Mouse (Mus musculus) liver, embryonic 11.5 days (tissue): Measurements from ENCODE around the gene P2ry14. TPM values are rescaled to one million over a fixed set of nuclear protein-coding genes. Genes with fewer than 3 reads are reported as not detected.

Source experiments
- ATAC-seq: fragments of 200-750 bp; cut with Nextera tagmentation; replicated peaks from 2 replicates; pipeline ENCODE4 v1.8.0; 2017; ENCODE audit warnings: moderate number of reproducible peaks, mild to moderate bottlenecking, moderate TSS enrichment, moderate library complexity; ENCODE audit not compliant: low FRiP score
- DNase-seq: peaks from one replicate; pipeline ENCODE4 v3.0.0-alpha.2; 2017; ENCODE audit warnings: low spot score
- H3K27ac ChIP-seq: fragments of 300-500 bp; sonication (generic); 2 replicates; pipeline ENCODE4 v1.5.1; 2014; ENCODE audit warnings: mild to moderate bottlenecking, low read depth, low read length, control low read depth
- H3K27me3 ChIP-seq: fragments of 300-500 bp; sonication (generic); replicated peaks from 2 replicates; pipeline ENCODE4 v1.6.1; 2014; ENCODE audit warnings: low read length, mixed read lengths; ENCODE audit not compliant: control insufficient read depth, insufficient read depth
- H3K36me3 ChIP-seq: fragments of 300-500 bp; sonication (generic); 2 replicates; pipeline ENCODE4 v1.6.1; 2014; ENCODE audit warnings: mild to moderate bottlenecking, low read length, moderate library complexity, mixed read lengths; ENCODE audit not compliant: control insufficient read depth, insufficient read depth
- H3K4me1 ChIP-seq: fragments of 300-500 bp; sonication (generic); replicated peaks from 2 replicates; pipeline ENCODE4 v1.6.1; 2014; ENCODE audit warnings: low read length, mixed read lengths; ENCODE audit not compliant: control insufficient read depth, insufficient read depth
- H3K4me2 ChIP-seq: fragments of 300-500 bp; sonication (generic); 2 replicates; pipeline ENCODE4 v1.6.1; 2014; ENCODE audit warnings: mild to moderate bottlenecking, control low read depth, moderate library complexity
- H3K4me3 ChIP-seq: fragments of 300-500 bp; sonication (generic); 2 replicates; pipeline ENCODE4 v1.5.1; 2014; ENCODE audit warnings: low read depth, low read length, control low read depth
- H3K9ac ChIP-seq: fragments of 300-500 bp; sonication (generic); 2 replicates; pipeline ENCODE4 v1.6.1; 2014; ENCODE audit warnings: low read depth, low read length, control low read depth
- H3K9me3 ChIP-seq: fragments of 300-500 bp; sonication (generic); 2 replicates; pipeline ENCODE4 v1.6.1; 2016; ENCODE audit warnings: low read length, inconsistent platforms, mixed read lengths; ENCODE audit not compliant: control insufficient read depth
- WGBS: fragments of 180-500 bp; shearing (Covaris S2); extraction: QIAGEN DNeasy Blood & Tissue Kit; methylation state at CpG from one replicate; pipeline ENCODE4 v1.1.7; 2014; 5-methylcytosine and 5-hydroxymethylcytosine counted together
- polyA plus RNA-seq: library from polyadenylated mRNA; unstranded; fragments of >200 nt; fragmentation: Nextera tagmentation; extraction: Ambion mirVana; gene quantifications from 2 replicates; pipeline ENCODE4 v1.2.1, GENCODE M21; 2014

P2ry14 gene
- polyA plus RNA-seq, 1 experiment from 2014 or later: 3.6 TPM

- Histone ChIP-seq H3K4me3 (no peak overlapping the region), H3K36me3 (no peaks in the 10 kb centered on the region), H3K4me2 (no peak overlapping the region), H3K27me3 (no peaks in the 10 kb centered on the region; the same call in 1 of the 2 replicates), H3K27ac (no peak overlapping the region), H3K4me1 (no peaks in the 10 kb centered on the region), H3K9me3 (no peaks in the 10 kb centered on the region), H3K9ac (no peak overlapping the region)
- DNase-seq (no peak), ATAC-seq (no peak)
- WGBS: 60% methylated on average over 5 of the region's 5 CpGs
These were observed 23.5 kb upstream of the P2ry14 start for GRCm38 (mm10) chr3:59176871-59177270.

GRCm38 (mm10) chr3:59175234-59175633 is 21.8 kb upstream of the P2ry14 start:
- H3K4me2 ChIP-seq: no peak overlapping the region
- ATAC-seq: no peak
- no peaks in the 10 kb centered on the region for H3K36me3 ChIP-seq
- H3K9me3 ChIP-seq: no peaks in the 10 kb centered on the region
- no peak overlapping the region for H3K27ac ChIP-seq
- H3K4me1 ChIP-seq: no peaks in the 10 kb centered on the region
- no peak overlapping the region for H3K9ac ChIP-seq
- no peak for DNase-seq
- 40% methylated on average over 5 of the region's 5 CpGs for WGBS
- no peaks in the 10 kb centered on the region; the same call in 1 of the 2 replicates for H3K27me3 ChIP-seq
- no peak overlapping the region for H3K4me3 ChIP-seq

GRCm38 (mm10) chr3:59174426-59175154 is 21.2 kb upstream of the P2ry14 start:
- Histone ChIP-seq H3K4me2 (no peak overlapping the region), H3K27me3 (no peaks in the 10 kb centered on the region; the same call in 1 of the 2 replicates), H3K9ac (no peak overlapping the region), H3K4me3 (no peak overlapping the region), H3K9me3 (no peaks in the 10 kb centered on the region), H3K27ac (no peak overlapping the region), H3K36me3 (no peaks in the 10 kb centered on the region), H3K4me1 (no peaks in the 10 kb centered on the region)
- ATAC-seq (no peak), DNase-seq (no peak)
- WGBS: 67% methylated on average over 6 of the region's 6 CpGs

GRCm38 (mm10) chr3:59169921-59170627 is 16.7 kb upstream of the P2ry14 start:
- ATAC-seq: no peak
- Histone ChIP-seq H3K27me3 (no peaks in the 10 kb centered on the region; the same call in 1 of the 2 replicates), H3K36me3 (no peaks in the 10 kb centered on the region), H3K9me3 (no peaks in the 10 kb centered on the region), H3K4me1 (no peaks in the 10 kb centered on the region), H3K27ac (no peak overlapping the region), H3K9ac (no peak overlapping the region), H3K4me2 (no peak overlapping the region), H3K4me3 (no peak overlapping the region)
- 41% methylated on average over 2 of the region's 2 CpGs for WGBS
- DNase-seq: no peak

- 79% methylated on average over 4 of the region's 4 CpGs for WGBS
These were observed 15.8 kb upstream of the P2ry14 start for GRCm38 (mm10) chr3:59169215-59169614.

GRCm38 (mm10) chr3:59168476-59168875 is 15.1 kb upstream of the P2ry14 start:
- Histone ChIP-seq H3K27me3 (no peaks in the 10 kb centered on the region), H3K9me3 (no peaks in the 10 kb centered on the region), H3K36me3 (no peaks in the 10 kb centered on the region), H3K4me1 (no peaks in the 10 kb centered on the region), H3K4me3 (no peak overlapping the region), H3K27ac (no peak overlapping the region), H3K4me2 (no peak overlapping the region), H3K9ac (no peak overlapping the region)
- 0 out of 2 replicates have a peak, but pooled peaks have one; percentile 12 for ATAC-seq
- WGBS: 80% methylated on average over 6 of the region's 6 CpGs
- DNase-seq: no peak

More at GRCm38 (mm10) chr3:59169215-59169614, 15.8 kb upstream of the P2ry14 start:
- Histone ChIP-seq H3K27ac (no peak overlapping the region), H3K9me3 (no peaks in the 10 kb centered on the region), H3K9ac (no peak overlapping the region), H3K27me3 (no peaks in the 10 kb centered on the region; the same call in 1 of the 2 replicates), H3K4me1 (no peaks in the 10 kb centered on the region), H3K36me3 (no peaks in the 10 kb centered on the region), H3K4me3 (no peak overlapping the region), H3K4me2 (no peak overlapping the region)
- ATAC-seq: no peak
- no peak for DNase-seq

GRCm38 (mm10) chr3:59167417-59168054 is 14.1 kb upstream of the P2ry14 start:
- Histone ChIP-seq H3K36me3 (no peaks in the 10 kb centered on the region), H3K9me3 (no peaks in the 10 kb centered on the region), H3K4me1 (no peaks in the 10 kb centered on the region), H3K27ac (no peak overlapping the region), H3K4me3 (no peak overlapping the region), H3K9ac (no peak overlapping the region), H3K27me3 (no peaks in the 10 kb centered on the region), H3K4me2 (no peak overlapping the region)
- ATAC-seq (no peak), DNase-seq (no peak)
- WGBS: 88% methylated on average over 2 of the region's 2 CpGs

- ATAC-seq: no peak
These were observed 7.0 kb upstream of the P2ry14 start for GRCm38 (mm10) chr3:59160465-59160864.

More at GRCm38 (mm10) chr3:59160465-59160864, 7.0 kb upstream of the P2ry14 start:
- H3K9me3 ChIP-seq: no peaks in the 10 kb centered on the region
- no peak overlapping the region for H3K4me3 ChIP-seq
- no peaks in the 10 kb centered on the region for H3K36me3 ChIP-seq
- 75% methylated on average over 1 of the region's 1 CpGs for WGBS
- DNase-seq: no peak
- no peak overlapping the region for H3K4me2 ChIP-seq
- no peak overlapping the region for H3K9ac ChIP-seq
- no peak overlapping the region for H3K27ac ChIP-seq
- no peaks in the 10 kb centered on the region for H3K27me3 ChIP-seq
- no peaks in the 10 kb centered on the region for H3K4me1 ChIP-seq
